Mouse (Mus musculus): ENCODE data around the gene Sfxn1.

DNA sequence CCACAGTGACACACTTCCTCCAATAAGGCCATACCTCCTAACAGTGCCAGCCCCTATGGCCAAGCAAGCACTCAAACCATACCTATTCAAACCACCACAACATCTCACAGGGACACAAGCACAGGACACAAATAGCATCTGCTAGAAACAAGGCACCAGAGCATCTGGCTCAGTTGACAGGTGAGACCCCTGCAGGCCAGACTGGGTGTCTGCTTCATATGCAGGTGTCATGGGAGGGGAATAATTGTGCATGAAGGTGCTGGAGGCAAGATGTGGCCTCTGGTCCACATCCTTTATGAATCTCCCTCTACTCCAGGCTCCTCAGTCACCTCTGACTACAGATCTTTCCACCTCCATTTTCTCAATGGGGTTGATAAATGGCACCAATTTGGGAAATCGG is 80.8 kb downstream of the Sfxn1 start:
- TF ChIP-seq CTCF (conservative IDR thresholded peaks at IDR 0.05; ENCODE audit: insufficient read depth, insufficient read length, low read depth, low read length), result no peak
- no peak for TF ChIP-seq POLR2A (IDR thresholded peaks at IDR 0.05; ENCODE audit: low read depth, low read length)

Measured in kidney, adult 2 months (tissue).